Mouse (Mus musculus) naive thymus-derived CD4-positive, alpha-beta T cell, adult 2 months (primary cell): ENCODE data around the gene 1700001P01Rik.
A peak's percentile ranks its signal among the peaks of the same experiment; 100 is the strongest.
"Not testable (repeated sequence)": the region's sequence is repeated elsewhere in the genome, so short reads cannot be mapped to it uniquely, and the experiment has no call there.

Source experiments
- DNase-seq: peaks from one replicate; pipeline ENCODE4 v3.0.0-alpha.2; 2011; ENCODE audit warnings: low read depth

The 1700001P01Rik gene

DNA sequence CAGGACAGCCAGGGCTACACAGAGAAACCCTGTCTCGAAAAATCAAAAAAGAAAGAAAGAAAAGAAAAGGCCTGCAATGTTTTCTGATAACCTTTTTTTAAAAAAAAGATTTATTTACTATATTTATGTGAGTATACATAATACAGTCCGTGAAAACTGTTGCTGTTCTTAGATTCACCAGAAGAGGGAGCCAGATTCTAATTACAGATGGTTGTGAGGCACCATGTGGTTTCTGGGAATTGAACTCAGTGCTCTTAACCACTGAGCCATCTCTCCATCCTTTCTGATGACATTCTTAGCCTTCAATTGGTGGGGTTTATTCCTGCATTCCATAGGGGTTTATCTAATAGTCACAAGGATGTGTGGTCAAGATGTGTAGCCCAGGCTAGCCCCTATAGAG lies 17.4 kb upstream of the 1700001P01Rik start:
- peak; percentile 92 for DNase-seq

DNA sequence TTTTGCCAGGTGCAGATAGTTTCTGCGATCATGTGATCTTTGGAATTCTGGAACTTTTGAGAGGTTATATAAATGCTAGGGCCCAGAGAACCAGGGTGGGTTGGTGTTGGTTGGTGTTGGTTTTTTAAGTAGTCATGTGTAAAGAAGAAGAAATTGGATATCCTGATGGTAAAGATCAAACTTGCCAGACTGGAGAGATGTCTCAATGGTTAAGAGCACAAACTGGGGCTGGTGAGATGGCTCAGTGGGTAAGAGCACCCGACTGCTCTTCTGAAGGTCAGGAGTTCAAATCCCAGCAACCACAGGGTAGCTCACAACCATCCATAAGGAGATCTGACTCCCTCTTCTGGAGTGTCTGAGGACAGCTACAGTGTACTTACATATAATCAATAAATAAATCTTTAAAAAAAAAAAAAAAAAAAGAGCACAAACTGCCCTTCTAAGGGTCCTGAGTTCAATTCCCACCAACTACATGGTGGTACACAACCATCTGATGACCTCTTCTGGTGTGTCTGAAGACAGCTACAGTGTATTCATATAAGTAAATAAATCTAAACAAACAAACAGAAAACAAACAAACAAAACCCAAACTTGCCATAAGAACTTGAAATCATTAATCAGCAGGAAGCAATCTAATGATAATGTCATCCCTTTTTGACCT lies 15.2 kb upstream of the 1700001P01Rik start:
- not testable (repeated sequence) for DNase-seq

DNA sequence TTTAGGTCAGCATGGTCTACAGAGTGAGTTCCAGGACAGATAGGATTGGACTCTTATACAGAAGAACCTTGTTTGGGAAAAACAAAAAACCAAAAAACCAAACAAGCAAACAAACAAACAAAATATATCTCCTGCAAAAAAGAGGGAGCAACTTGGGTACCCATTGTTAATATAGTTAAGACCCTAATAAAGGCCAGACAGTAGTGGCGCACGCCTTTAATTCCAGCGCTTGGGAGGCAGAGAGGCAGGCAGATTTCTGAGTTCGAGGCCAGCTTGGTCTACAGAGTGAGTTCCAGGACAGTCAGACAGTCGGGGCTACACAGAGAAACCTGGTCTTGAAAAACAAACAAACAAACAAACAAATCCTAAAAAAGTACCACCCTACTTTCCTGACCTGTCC lies 14.0 kb upstream of the 1700001P01Rik start:
- DNase-seq, result no peak

DNA sequence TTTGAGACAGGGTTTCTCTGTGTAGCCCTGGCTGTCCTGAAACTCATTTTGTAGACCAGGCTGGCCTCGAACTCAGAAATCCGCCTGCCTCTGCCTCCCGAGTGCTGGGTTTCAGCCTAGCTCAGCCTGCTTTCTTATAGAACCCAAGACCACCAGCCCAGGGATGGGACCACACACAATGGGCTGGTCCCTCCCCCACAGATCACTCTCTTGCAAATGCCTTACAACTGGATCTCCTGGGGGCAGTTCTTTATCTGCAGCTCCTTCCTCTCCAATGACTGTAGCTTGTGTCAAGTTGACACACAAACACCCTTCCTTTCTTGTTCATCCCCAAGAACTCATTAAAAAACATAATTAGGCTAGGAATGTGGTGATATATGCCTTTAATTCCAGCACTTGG lies 12.2 kb upstream of the 1700001P01Rik start:
- no peak for DNase-seq

DNA sequence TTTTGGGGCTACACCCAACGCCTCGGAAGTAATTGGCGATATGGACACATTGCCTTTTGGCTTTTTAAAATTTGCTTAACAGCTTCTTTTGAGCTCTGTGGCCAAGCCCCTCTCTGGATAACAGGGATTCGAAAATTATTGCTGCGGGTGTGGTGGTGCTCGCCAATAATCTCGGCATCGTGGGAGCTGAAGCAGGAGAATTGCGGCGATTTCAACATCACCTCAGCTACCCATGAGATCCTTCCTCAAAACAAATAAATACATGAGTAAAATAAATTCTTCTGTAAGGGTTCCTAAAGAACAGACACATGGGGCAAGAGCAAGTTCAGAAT lies 6.8 kb upstream of the 1700001P01Rik start:
- no peak for DNase-seq

DNA sequence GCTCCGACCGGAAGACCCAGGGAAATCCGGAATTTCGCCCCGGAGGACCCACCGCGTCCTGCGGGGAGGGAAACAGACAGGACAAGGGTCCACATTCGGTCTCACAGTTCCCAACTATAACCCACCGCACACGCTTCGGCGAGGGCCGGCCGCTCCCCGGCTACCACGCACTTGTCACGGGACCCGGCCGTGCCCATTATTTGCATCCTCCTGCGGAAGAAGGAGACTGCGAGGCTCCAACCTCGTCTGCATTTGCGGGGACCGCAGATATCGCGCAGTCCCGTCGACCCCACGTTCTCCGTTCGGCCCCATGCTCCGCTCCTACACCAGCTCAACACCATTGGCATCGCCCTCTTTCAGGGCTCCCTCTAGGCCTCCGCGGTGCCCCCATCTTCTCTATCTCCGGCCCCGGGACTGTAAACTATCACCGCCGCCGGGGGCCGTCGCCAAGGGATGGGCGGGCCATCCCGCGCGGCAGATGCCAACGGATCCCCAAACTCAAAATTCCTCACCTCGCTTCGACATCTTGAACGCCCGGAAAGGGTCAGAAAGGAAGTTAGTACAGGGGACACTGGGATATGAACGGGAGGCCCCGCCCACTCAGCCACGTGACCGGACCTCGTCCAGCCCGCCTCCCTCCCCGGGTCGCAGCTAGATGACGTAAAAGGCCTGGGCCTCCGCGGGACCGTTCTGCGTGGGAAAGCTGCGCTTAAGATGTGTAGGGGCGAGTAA lies 6.3 kb upstream of the 1700001P01Rik start, which contains the start of gene Rpl23:
Gene Rpl23 (minus strand): TSS at position 606 of the 732 bp plus-strand sequence.
- DNase-seq, result peak; percentile 97

DNA sequence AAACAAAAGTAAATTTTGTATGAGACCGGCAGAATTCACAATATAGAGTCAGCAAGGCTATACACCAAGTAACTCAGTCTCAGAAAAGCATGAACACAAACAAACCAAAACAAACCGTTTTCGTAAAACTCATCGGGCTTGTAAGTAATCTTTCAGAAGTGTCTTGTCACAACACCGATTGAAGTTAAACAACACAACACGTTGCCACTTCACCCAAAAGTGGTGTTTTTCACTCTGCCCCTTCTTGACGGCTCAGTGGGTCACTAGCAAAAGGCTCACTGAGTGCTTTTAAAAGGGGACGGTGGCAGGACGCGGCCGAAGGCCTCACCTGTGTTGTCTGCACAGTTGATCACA lies 5.7 kb upstream of the 1700001P01Rik start:
- DNase-seq, result peak; percentile 45

DNA sequence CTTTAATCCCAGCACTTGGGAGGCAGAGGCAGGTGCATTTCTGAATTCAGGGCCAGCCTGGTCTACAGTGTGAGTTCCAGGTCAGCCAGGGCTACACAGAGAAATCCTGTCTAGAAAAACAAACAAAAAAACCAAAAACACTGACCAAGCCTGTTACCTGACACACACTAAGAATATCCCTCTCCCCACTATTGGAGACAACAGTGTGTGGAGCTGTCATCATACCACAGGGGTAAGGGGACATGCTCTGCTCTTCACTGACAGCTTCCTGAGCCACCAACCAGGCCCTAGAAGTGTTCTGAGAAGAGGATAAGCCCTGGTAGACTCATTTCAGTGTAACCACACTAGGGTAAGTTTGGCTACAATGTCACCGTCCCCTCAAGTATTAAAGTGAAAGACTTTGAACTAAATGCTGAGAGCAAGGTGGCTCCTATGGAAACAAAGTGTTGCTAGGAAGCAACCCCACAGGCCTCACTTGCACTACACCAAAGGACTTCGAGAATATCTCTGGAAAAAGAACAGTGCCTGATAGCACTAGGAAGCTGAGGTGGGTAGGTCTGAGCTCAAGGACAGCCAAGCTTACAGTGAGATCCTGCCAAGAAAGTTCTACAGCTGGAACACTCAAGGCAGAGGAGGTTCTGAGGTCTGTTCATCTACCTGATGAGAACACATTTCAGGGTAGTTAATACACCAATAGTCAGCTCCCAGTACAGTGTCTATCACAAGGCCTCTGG lies 4.4 kb upstream of the 1700001P01Rik start:
- DNase-seq, result no peak

DNA sequence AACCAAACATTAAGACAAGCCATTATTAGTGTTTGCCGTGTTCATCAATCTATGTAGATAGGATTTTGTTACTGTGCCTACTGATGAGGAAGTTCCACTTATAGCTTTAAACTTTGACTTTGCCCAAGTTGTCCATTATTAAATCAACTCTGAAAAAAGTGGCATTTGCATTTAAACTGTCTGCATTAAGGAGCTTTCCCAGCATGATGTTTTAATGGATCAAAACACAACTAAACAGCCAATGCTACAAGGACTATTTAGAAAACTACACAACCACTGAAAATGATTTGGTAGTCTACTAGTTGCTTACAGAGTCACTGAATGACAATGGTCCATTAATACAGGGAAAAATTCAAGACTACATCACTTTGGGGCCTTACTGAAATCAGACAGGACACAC lies 3.2 kb upstream of the 1700001P01Rik start:
- DNase-seq, result no peak

DNA sequence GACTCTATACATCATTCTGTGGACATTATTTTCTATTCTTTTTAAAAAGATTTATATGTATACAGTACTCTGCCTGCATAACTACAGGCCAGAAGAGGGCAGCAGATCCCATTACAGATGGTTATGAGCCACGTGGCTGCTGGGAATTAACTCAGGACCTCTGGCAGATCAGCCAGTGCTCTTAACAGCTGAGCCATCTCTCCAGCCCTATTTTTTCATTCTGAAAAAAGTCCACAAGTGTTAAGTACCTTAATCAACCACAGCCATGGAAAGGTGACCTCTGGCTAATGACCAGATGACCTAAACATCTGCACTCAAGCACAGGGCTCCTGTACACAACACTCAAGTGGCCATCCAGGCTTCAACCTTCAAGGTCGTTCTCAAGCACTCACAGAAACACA lies 1.4 kb upstream of the 1700001P01Rik start:
- DNase-seq, result peak; percentile 52

DNA sequence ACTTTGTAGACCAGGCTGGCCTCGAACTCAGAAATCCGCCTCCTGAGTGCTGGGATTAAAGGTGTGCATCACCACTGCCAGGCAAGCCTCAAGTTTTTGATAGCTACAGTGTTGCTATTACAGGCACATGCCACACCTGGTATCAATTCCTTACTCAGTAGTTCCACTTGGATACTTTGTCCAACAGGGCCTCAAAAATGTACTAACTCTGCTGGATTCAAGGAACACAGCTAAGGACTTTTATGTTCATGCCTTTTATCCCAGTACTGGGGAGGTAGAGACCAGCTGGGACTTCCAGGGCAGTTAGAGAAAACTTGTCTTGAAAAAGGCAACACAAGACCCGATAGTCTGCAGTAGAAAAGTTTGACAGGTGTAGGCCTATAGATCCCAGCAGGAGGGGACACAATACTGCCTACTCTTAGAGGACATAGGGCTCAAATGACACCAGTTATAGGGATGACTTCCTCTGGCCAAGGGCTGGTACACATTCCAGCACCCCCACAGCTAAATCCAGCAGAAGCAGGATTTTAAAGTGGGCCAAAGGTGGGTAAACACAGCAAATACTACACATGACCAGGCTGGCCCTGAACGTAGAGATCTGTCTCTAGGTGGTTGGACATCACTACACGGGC lies 895 bp upstream of the 1700001P01Rik start:
- no peak for DNase-seq

DNA sequence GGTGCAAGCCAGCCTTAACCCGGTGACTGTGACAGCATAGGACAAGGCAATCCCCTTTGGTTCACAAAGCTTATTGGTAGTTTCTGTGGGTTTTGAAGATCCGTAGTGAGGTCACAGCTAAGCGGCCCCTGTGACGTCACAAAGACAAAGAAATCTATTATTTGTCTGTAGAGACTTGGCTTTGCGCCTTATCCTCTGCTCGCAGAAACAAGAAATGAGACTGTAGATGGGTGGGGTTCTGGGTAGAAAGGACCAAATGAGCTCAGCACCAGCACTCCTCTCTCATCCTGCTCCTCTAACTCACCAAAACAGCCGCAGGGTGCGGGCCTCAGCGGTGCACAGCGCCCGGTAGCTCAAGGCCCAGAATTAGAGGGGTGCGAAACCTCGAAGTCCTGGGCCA lies 532 bp downstream of the 1700001P01Rik start:
- no peak for DNase-seq

DNA sequence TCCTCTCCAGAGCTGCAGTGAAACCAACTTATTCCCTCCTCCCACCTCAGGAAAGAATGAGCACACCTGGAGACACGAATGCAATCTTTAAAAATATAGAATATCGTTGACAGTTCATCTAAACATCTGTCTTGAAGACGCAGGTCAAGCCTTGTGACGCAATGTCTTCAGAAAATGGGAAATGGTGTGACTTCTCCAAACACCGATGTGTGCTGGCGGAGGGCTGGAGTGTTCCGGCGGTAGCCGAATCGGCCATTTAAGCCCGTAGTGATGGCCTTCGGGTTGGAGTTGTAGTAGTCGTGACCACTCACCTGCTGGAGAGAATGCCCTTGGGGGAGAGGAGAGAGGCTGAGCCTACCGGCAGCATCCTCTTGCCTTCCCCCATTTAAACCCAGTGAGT lies 4.3 kb downstream of the 1700001P01Rik start:
- no peak for DNase-seq

DNA sequence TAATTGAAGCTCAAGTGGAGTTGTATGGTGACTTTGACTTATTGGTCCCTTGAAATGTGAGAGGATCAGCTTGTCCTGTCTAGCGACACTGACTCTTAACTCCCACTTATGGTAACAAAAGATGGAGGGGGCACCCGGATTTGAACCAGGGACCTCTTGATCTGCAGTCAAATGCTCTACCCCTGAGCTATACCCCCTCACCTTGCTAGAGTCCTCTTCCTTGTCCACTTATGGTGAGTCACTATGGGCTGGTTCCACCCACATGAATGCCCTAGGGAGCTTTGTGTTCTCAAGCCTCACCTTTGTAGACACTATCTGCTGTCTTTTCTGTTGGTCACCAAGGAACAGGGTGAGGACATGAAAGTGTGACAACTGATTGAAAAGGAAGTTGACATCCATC lies 6.0 kb downstream of the 1700001P01Rik start:
- DNase-seq, result no peak

DNA sequence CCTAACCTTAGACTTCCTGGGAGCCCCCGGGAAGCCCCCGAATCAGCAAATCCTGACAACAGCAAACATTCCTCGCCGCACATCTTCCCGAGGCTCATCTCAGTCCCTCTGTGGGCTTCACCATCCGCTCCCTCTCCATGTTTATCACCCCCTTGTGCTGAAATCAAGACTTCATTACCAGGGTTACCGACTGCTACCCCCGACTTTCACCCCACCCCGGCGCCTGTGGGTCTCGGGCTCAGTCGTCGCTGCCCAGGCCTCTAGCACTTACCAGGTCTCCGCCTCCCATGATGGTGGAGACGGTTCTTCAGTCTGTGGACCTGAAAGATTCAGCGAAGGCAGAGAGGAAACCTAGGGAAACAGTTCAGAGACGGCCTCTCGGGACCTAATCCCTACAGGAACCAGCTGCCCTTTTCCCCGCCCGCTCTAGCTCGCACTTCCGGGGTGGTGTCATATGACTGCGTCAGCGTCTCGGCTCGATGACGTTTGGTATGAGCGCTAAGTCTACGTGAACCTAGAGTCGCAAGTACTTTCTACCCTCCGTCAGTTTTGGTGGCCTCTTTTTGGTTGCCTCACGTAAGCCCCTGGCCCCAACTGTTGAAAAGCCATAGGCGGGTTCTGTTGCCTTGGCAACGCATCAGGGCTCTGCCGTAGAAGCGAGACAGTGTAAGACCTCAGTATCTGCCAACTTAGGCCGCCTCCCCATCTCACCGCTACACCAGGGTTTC lies 9.4 kb downstream of the 1700001P01Rik start, which contains the start of gene Cwc25:
Gene Cwc25 (minus strand): TSS at position 403 of the 728 bp plus-strand sequence.
- DNase-seq, result peak; percentile 96

DNA sequence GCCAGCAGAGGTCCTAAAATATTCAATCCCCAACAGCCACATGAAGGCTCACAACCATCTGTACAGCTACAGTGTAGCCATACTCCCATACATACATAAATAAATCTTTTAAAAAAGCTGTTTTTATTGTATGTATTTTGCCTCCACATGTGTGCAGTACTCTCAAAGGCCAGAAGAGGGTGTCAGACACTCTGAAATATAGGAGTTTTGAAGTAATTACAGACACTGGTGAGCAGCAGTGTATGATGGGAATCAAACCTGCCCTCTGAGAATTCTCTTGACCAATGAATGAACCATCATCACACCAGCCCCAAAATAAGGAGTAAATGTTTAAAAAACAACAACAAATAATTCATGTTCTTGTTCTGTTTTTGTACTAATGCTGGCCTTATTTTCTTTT lies 14.1 kb downstream of the 1700001P01Rik start:
- DNase-seq, result no peak

DNA sequence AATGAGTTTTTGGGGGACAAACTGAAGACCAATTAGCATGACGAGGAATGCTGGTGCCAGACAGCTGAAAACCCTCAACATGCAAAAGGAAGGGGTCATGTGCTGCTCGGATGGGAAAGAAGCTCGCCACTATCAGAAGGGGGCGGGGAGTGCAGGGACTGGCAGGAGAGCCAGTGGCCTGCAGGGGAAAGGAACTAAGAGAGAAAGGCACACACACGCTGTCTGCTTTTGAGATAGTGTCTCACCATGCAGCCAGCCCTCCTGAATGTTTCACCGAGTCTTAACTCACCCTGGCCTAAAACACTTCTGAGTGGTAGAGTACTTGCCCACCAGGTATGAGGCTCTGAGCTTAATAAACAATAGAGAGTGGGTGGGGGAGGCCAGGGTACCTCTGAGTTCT lies 16.8 kb downstream of the 1700001P01Rik start:
- no peak for DNase-seq

DNA sequence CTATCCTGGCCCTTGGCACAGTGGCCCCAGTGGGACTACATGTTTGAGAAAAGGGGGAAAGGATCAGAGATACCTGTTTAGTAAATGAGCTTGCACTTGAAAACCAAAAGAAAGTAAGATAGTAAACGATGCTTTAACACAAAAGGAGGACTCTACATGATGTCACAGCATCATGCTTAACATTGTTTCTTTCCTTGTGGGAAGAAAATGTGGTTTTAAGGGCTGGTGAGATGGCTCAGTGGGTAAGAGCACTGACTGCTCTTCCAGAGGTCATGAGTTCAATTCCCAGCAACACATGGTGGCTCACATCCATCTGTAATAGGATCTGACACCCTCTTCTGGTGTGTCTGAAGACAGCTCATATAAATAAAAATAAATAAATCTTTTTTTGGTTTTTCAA lies 17.6 kb downstream of the 1700001P01Rik start:
- DNase-seq, result no peak

DNA sequence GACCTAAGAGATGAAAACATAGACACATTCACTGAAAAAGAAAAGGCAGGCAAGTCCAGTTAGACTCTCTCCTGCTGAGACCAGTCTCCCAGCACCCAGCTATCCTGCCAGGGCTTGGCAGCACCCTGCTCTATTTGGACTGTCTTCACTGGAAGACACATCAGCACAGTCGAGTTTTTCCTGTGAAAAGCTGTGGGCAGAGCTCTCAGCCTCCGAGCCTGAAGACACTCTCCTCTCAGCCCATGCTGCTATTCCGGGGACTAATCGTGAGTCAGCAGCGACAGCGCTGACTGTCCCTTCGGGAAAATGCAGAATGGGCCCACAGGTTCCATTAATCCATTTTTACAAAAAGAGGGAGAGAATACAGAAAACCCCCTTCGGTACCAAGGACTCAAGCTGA lies 22.4 kb downstream of the 1700001P01Rik start:
- no peak for DNase-seq

DNA sequence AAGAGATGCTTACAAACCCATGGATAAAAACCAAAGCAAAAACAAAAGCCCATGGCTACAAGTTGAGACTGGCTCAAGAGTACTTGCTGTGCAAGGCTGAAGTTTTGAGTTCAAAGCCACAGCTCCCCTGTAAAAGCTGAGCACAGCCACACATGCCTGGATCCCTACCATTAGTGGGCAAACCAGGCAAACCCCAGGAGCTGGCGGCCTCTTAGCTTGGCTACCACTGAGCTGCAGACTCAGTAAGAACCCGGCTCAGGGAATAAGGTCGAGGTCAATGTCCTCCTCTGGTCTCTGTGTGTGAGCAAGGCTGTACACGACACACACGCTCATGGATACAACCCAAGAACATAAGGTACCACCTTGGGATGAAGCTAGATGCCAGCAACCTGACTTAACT lies 27.2 kb downstream of the 1700001P01Rik start:
- DNase-seq, result no peak

DNA sequence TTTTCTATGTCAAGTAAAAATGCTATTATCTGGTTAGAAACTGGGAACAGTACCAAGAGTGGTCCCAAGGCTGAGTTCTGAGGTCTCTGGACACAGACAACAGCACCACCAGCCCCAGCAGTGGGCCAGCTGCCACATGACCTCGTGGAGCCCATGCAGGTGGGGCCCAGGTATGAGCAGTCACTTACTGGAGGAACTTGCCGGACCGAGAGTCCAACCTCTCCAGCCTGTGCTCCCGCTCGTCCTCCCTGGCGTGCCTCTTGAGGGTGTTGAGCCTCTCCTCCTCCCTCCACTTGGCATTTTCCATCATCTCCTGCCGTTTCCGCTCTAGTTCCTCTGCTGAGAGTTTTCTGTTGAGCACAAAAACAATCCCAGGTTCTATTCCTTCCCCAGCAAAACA lies 27.9 kb downstream of the 1700001P01Rik start:
- no peak for DNase-seq

DNA sequence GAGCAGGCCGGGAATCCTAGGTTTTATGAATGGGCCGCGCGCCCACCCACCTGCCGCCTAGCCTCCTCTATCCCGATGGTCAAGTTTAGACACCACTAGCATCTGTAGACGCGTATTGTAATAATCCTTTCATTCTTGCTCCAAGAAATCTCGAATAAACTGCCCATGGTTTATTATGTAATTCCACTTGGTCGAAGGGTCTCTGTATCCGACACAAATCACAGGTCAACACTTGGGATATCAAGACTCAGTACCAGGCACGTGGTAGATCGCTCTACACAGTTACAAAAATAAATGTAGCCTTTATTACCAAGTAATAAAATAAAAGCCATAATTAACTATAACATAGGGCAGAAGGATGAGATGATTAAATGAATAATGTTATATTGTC lies 30.4 kb downstream of the 1700001P01Rik start:
- DNase-seq, result no peak
